Mouse (Mus musculus) heart, embryonic 12.5 days (tissue): ENCODE data around the gene Fam151a. TPM values are rescaled to one million over a fixed set of nuclear protein-coding genes. Genes with fewer than 3 reads are reported as not detected.

Experiments
- ATAC-seq: fragments of 200-750 bp; cut with Nextera tagmentation; 2 replicates; pipeline ENCODE4 v1.8.0; 2017; ENCODE audit warnings: moderate TSS enrichment, moderate library complexity; ENCODE audit not compliant: insufficient number of reproducible peaks, low FRiP score
- H3K27ac ChIP-seq: fragments of 300-500 bp; sonication (generic); 2 replicates; pipeline ENCODE4 v1.5.1; 2016; ENCODE audit warnings: mild to moderate bottlenecking, moderate library complexity; ENCODE audit not compliant: poor library complexity, severe bottlenecking
- H3K27me3 ChIP-seq: fragments of 300-500 bp; sonication (generic); replicated peaks from 2 replicates; pipeline ENCODE4 v1.6.1; 2016; ENCODE audit warnings: mild to moderate bottlenecking, moderate library complexity
- H3K36me3 ChIP-seq: fragments of 300-500 bp; sonication (generic); 2 replicates; pipeline ENCODE4 v1.6.1; 2016; ENCODE audit warnings: mild to moderate bottlenecking, moderate library complexity
- H3K4me1 ChIP-seq: fragments of 300-500 bp; sonication (generic); replicated peaks from 2 replicates; pipeline ENCODE4 v1.6.1; 2016; ENCODE audit warnings: mild to moderate bottlenecking
- H3K4me2 ChIP-seq: fragments of 300-500 bp; sonication (generic); 2 replicates; pipeline ENCODE4 v1.6.1; 2016; ENCODE audit warnings: mild to moderate bottlenecking, moderate library complexity
- H3K4me3 ChIP-seq: fragments of 300-500 bp; sonication (generic); 2 replicates; pipeline ENCODE4 v1.5.1; 2016; ENCODE audit warnings: mild to moderate bottlenecking
- H3K9ac ChIP-seq: fragments of 300-500 bp; sonication (generic); 2 replicates; pipeline ENCODE4 v1.6.1; 2016; ENCODE audit warnings: mild to moderate bottlenecking, moderate library complexity
- H3K9me3 ChIP-seq: fragments of 300-500 bp; sonication (generic); replicated peaks from 2 replicates; pipeline ENCODE4 v1.6.1; 2016; ENCODE audit warnings: mild to moderate bottlenecking, moderate library complexity
- WGBS: fragments of 180-500 bp; shearing (Covaris S2); methylation state at CpG from one replicate; pipeline ENCODE4 v1.1.7; 2016; 5-methylcytosine and 5-hydroxymethylcytosine counted together
- polyA plus RNA-seq: library from polyadenylated mRNA; unstranded; fragments of >200 nt; fragmentation: Nextera tagmentation; extraction: Ambion mirVana; gene quantifications from 2 replicates; pipeline ENCODE4 v1.2.1, GENCODE M21; 2016

Fam151a gene
- 0.13 TPM in 1 of 2 replicates, not detected in the other for polyA plus RNA-seq

GRCm38 (mm10) chr4:106733636-106734035, at the start of gene Fam151a:
Gene Fam151a, plus strand, starts transcription at chr4:106733889.
- Histone ChIP-seq H3K27me3 (no peaks in the 10 kb centered on the region; the same call in 1 of the 2 replicates), H3K9ac (no peak within 1 kb of the TSS), H3K4me1 (no peaks in the 10 kb centered on the region), H3K4me2 (no peak within 1 kb of the TSS), H3K27ac (no peak within 1 kb of the TSS), H3K4me3 (no peak within 1 kb of the TSS), H3K36me3 (no peaks in the 10 kb centered on the region), H3K9me3 (no peaks in the 10 kb centered on the region)
- 29% methylated on average over 4 of the region's 4 CpGs for whole genome bisulfite sequencing
- ATAC-seq = no peak

DNA sequence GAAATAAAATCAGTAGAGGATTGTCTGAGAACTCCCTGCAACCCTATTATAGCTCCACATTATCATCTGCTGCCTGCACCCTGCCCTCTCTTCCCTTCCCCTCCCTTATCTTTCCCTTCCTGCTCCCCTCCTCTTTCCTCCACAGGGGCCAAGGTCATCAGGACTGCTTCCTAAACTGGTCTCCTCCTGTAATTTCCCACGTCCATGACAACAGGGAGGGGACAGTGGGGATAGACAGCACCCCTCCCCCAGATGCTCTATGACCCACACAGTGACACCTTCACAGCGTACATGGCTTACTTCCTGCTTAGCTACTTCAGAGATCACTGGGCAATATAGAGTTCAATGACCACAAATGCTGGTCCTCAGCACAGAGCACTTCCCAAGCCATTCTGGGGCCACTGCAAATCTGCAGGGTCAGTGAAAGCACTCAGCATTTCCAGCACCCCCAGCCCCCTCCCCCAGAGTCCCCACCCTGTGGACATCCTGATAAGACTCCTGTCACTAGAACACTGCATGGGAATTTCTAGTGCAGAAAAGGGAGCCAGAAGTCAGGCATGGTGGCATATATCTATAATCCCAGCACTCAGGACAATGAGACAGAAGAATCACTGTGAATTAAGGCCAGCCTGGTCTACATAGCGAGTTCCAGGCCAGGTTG, 44.9 kb upstream of the Fam151a start:
- Histone ChIP-seq H3K36me3 (no peaks in the 10 kb centered on the region), H3K4me1 (peaks cover 10% of the 10 kb centered on the region), H3K9me3 (no peaks in the 10 kb centered on the region), H3K4me2 (no peak overlapping the region), H3K4me3 (no peak overlapping the region), H3K9ac (no peak overlapping the region), H3K27me3 (peaks cover 14% of the 10 kb centered on the region), H3K27ac (peak overlapping the region; percentile 53)
- ATAC-seq = peak; percentile 86
- 22% methylated on average over 3 of the region's 3 CpGs for WGBS

DNA sequence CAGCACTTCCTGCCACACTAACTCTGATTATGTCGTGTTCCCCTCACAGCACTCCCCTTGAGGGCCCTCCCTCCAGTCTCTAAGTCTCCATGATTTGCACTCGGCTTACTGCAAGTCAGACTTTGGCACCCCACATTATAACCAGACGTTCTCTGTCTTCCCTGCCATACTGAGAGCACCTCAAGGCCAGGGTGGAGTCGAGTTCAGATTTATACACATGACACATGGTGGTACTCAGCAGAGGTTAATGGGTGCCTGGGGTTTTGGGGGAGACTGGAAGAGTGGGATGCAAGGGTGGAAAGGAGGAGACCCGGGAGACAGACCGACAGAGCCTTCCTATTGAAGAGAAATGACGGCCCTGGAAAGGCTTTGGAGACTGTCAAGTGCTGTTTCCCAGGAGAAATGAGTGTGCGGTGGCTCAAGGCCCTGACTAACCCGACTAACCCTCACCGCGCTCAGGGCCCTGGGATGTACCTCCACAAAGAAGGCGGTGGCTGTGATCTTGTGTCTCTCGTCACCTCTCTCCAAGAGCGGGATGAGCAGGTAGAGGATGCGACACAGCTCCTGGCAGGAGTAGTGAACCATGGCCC, 39.8 kb upstream of the Fam151a start:
- Histone ChIP-seq H3K4me1 (peaks cover 2% of the 10 kb centered on the region), H3K9ac (no peak overlapping the region), H3K36me3 (no peaks in the 10 kb centered on the region), H3K4me3 (no peak overlapping the region), H3K27me3 (peaks cover 31% of the 10 kb centered on the region), H3K27ac (no peak overlapping the region), H3K9me3 (no peaks in the 10 kb centered on the region), H3K4me2 (no peak overlapping the region)
- ATAC-seq = no peak
- 77% methylated on average over 15 of the region's 15 CpGs for WGBS

- H3K36me3 ChIP-seq = no peaks in the 10 kb centered on the region
- no peak overlapping the region for H3K9ac ChIP-seq
- H3K9me3 ChIP-seq = no peaks in the 10 kb centered on the region
- ATAC-seq = 0 out of 2 replicates have a peak, but pooled peaks have one; percentile 16
- peaks cover 5% of the 10 kb centered on the region; the same call in 1 of the 2 replicates for H3K4me1 ChIP-seq
- no peak overlapping the region for H3K4me2 ChIP-seq
- no peak overlapping the region for H3K27ac ChIP-seq
- 17% methylated on average over 9 of the region's 9 CpGs for WGBS
- H3K4me3 ChIP-seq = no peak overlapping the region
- H3K27me3 ChIP-seq = peaks cover 42% of the 10 kb centered on the region
Observed at GRCm38 (mm10) chr4:106699989-106700388, 33.7 kb upstream of the Fam151a start.

DNA sequence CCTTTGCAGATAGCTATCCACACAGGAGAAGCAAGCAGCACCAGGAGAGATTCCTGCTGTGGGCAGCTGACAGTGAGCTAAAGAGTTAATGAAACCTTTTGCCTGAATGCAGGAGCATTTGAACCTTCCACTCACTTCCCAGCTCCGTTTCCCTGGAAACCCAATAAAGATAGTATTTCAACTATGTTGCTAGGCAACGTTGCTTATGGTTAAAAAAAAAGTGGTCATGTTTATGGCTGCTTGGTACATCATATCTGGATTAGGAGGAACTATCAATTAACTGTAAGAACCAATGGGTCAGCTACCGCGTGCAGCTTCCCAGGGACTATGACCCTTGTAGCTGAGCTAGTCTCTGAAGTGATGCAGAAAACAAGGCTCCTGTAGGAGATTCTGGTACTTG, 32.9 kb upstream of the Fam151a start:
- Histone ChIP-seq H3K27me3 (peaks cover 36% of the 10 kb centered on the region), H3K9me3 (no peaks in the 10 kb centered on the region), H3K27ac (no peak overlapping the region), H3K36me3 (no peaks in the 10 kb centered on the region), H3K4me3 (no peak overlapping the region), H3K4me1 (peaks cover 5% of the 10 kb centered on the region; the same call in 1 of the 2 replicates), H3K9ac (no peak overlapping the region), H3K4me2 (no peak overlapping the region)
- WGBS = 59% methylated on average over 4 of the region's 4 CpGs
- ATAC-seq = no peak

GRCm38 (mm10) chr4:106703956-106704355, 29.7 kb upstream of the Fam151a start:
- WGBS = 74% methylated on average over 10 of the region's 10 CpGs

DNA sequence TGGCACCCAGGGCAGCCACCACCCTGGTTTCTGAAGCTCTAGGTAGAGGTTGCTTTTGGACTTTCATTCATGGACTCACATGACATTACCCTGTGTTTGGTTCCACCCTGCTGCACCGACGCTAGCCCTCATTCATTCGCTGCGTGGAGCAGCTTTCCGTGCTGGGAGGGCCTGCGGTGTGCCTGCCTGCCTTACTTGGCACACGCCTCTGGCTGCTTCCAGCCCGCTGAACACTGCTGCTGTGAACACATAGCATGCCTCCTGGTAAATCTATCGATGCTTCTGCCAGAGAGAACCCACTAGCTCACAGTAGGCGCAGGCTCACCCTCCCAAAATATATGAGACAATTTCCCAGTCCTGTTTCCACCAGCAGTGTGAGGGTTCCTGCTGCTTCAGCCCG, 29.3 kb upstream of the Fam151a start:
- Histone ChIP-seq H3K4me1 (peaks cover 10% of the 10 kb centered on the region; the same call in 1 of the 2 replicates), H3K27me3 (peaks cover 32% of the 10 kb centered on the region)

More at GRCm38 (mm10) chr4:106703956-106704355, 29.7 kb upstream of the Fam151a start:
- ATAC-seq = no peak
- Histone ChIP-seq H3K27ac (no peak overlapping the region), H3K4me2 (no peak overlapping the region), H3K36me3 (no peaks in the 10 kb centered on the region), H3K9me3 (no peaks in the 10 kb centered on the region), H3K4me1 (peaks cover 10% of the 10 kb centered on the region; the same call in 1 of the 2 replicates), H3K27me3 (peaks cover 29% of the 10 kb centered on the region), H3K4me3 (no peak overlapping the region), H3K9ac (no peak overlapping the region)

DNA sequence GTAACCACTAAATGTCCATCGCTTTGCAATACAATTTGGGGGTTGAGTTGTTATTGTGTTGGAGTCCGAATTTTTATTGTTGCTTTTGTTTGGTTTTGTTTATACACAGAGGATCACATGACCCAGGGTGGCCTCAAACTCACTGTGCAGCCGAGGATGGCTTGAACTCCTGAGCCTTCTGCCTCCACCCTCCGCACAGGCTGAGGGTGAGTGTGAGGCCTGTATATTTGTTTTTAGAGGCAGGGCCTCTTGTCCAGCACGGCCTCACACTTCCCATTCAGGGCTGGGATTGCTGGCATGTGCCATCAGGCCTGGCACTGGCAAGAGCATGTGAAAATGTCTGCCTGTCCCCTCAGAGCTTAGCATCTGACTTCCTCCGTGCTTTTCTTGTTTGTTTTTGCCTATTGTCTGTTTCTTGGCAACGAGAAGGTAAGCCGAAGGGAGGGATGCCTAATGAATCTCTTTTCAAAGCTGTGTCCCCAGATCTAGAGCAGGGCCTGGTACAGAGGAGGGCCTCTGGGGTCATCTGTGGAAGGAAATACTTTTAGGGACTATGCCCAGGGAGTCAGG, 28.5 kb upstream of the Fam151a start:
- Histone ChIP-seq H3K4me1 (peaks cover 10% of the 10 kb centered on the region; the same call in 1 of the 2 replicates), H3K36me3 (no peaks in the 10 kb centered on the region), H3K27ac (no peak overlapping the region), H3K27me3 (peaks cover 35% of the 10 kb centered on the region), H3K9ac (no peak overlapping the region), H3K9me3 (no peaks in the 10 kb centered on the region), H3K4me2 (no peak overlapping the region), H3K4me3 (no peak overlapping the region)
- no peak for ATAC-seq
- WGBS = 60% methylated on average over 8 of the region's 8 CpGs

More for the DNA sequence above, 29.3 kb upstream of the Fam151a start:
- ATAC-seq = no peak
- no peak overlapping the region for H3K4me3 ChIP-seq
- no peaks in the 10 kb centered on the region for H3K36me3 ChIP-seq
- no peak overlapping the region for H3K4me2 ChIP-seq
- no peak overlapping the region for H3K27ac ChIP-seq
- WGBS = 62% methylated on average over 11 of the region's 11 CpGs
- H3K9me3 ChIP-seq = no peaks in the 10 kb centered on the region
- H3K9ac ChIP-seq = no peak overlapping the region

- peaks cover 27% of the 10 kb centered on the region for H3K27me3 ChIP-seq
- no peaks in the 10 kb centered on the region for H3K36me3 ChIP-seq
- peak; percentile 71 for ATAC-seq
- 0 out of 2 replicates have a peak, but pooled peaks cover 5% of the 10 kb centered on the region for H3K9me3 ChIP-seq
- WGBS = 23% methylated on average over 5 of the region's 5 CpGs
- peak overlapping the region; percentile 58 for H3K4me2 ChIP-seq
- H3K27ac ChIP-seq = no peak overlapping the region
- H3K9ac ChIP-seq = peak overlapping the region; percentile 25; the same call in 1 of the 2 replicates
- H3K4me3 ChIP-seq = no peak overlapping the region
- H3K4me1 ChIP-seq = peaks cover 10% of the 10 kb centered on the region; the same call in 1 of the 2 replicates
Observed at GRCm38 (mm10) chr4:106707957-106708356, 25.7 kb upstream of the Fam151a start.

GRCm38 (mm10) chr4:106708408-106708807, 25.3 kb upstream of the Fam151a start:
- Histone ChIP-seq H3K27ac (no peak overlapping the region), H3K4me3 (no peak overlapping the region), H3K4me2 (peak overlapping the region; percentile 58), H3K4me1 (peaks cover 10% of the 10 kb centered on the region; the same call in 1 of the 2 replicates), H3K9ac (peak overlapping the region; percentile 25; the same call in 1 of the 2 replicates), H3K27me3 (peaks cover 23% of the 10 kb centered on the region; the same call in 1 of the 2 replicates), H3K9me3 (0 out of 2 replicates have a peak, but pooled peaks cover 5% of the 10 kb centered on the region), H3K36me3 (no peaks in the 10 kb centered on the region)
- 1% methylated on average over 8 of the region's 8 CpGs for WGBS
- 0 out of 2 replicates have a peak, but pooled peaks have one; percentile 63 for ATAC-seq

- Histone ChIP-seq H3K9ac (no peak overlapping the region), H3K4me1 (no peaks in the 10 kb centered on the region), H3K4me2 (no peak overlapping the region), H3K27ac (no peak overlapping the region), H3K4me3 (no peak overlapping the region), H3K36me3 (no peaks in the 10 kb centered on the region), H3K9me3 (0 out of 2 replicates have a peak, but pooled peaks cover 5% of the 10 kb centered on the region), H3K27me3 (peaks cover 38% of the 10 kb centered on the region)
- WGBS = 86% methylated on average over 6 of the region's 6 CpGs
- ATAC-seq = no peak
Observed at GRCm38 (mm10) chr4:106713622-106714021, 20.1 kb upstream of the Fam151a start.
